Mouse (Mus musculus) MEL (cell line): ENCODE measurements around the gene Serpini2. TPM values are rescaled to one million over a fixed set of nuclear protein-coding genes. Genes with fewer than 3 reads are reported as not detected.

Experiments
- DNase-seq: peaks from one replicate; pipeline ENCODE4 v3.0.0; 2011; ENCODE audit warnings: low read depth, low spot score
- H3K27ac ChIP-seq: 2 replicates; pipeline ENCODE4 v1.5.1; 2012; ENCODE audit warnings: low read depth, mild to moderate bottlenecking, control low read depth, low read length, moderate library complexity; ENCODE audit not compliant: control insufficient read depth
- H3K27me3 ChIP-seq, 2 experiments: fragments of 150-350 bp in 1 of 2; sonication (generic) in 1 of 2; 2 replicates each; pipeline ENCODE4 v1.6.1; 2012; ENCODE audit warnings: low read length in 2 of 2, mild to moderate bottlenecking in 2 of 2, improper control_type of control experiment in 1 of 2, moderate library complexity in 1 of 2; ENCODE audit not compliant: insufficient read depth in 2 of 2, control insufficient read depth in 1 of 2
- H3K36me3 ChIP-seq, 2 experiments: 2 replicates each; pipeline ENCODE4 v1.6.1; 2012 to 2014; ENCODE audit warnings: low read length in 2 of 2, improper control_type of control experiment in 1 of 2, inconsistent platforms in 1 of 2, mild to moderate bottlenecking in 1 of 2; ENCODE audit not compliant: insufficient read depth in 2 of 2, control insufficient read depth in 1 of 2
- H3K4me1 ChIP-seq, 2 experiments: fragments of 150-350 bp in 1 of 2; sonication (generic) in 1 of 2; 2 replicates each; pipeline ENCODE4 v1.6.1; 2012; ENCODE audit warnings: low read length in 2 of 2, improper control_type of control experiment in 1 of 2, mild to moderate bottlenecking in 1 of 2; ENCODE audit not compliant: insufficient read depth in 2 of 2, control insufficient read depth in 1 of 2
- H3K4me3 ChIP-seq, 2 experiments: fragments of 150-350 bp in 1 of 2; sonication (generic) in 1 of 2; 2 replicates each; pipeline ENCODE4 v1.5.1; 2012; ENCODE audit warnings: low read depth in 2 of 2, low read length in 2 of 2, mild to moderate bottlenecking in 2 of 2, moderate library complexity in 2 of 2, control low read depth in 1 of 2, improper control_type of control experiment in 1 of 2; ENCODE audit not compliant: control insufficient read depth in 1 of 2, insufficient read depth in 1 of 2
- H3K79me2 ChIP-seq: 2 replicates; pipeline ENCODE4 v1.6.1; 2012; ENCODE audit warnings: mild to moderate bottlenecking, low read length, moderate library complexity; ENCODE audit not compliant: control insufficient read depth, poor library complexity, insufficient read depth
- H3K9ac ChIP-seq: 2 replicates; pipeline ENCODE4 v1.6.1; 2012; ENCODE audit warnings: low read depth, mild to moderate bottlenecking, control low read depth, low read length, moderate library complexity; ENCODE audit not compliant: control insufficient read depth, poor library complexity, severe bottlenecking
- H3K9me3 ChIP-seq: fragments of 150-350 bp; sonication (generic); replicated peaks from 2 replicates; pipeline ENCODE4 v1.6.1; 2012; ENCODE audit warnings: mild to moderate bottlenecking, low read length, improper control_type of control experiment, moderate library complexity; ENCODE audit not compliant: insufficient read depth
- BHLHE40 ChIP-seq: IDR thresholded peaks from 2 replicates; pipeline ENCODE4 v1.6.1; 2012; ENCODE audit warnings: low read depth, mild to moderate bottlenecking, inconsistent platforms, low read length, improper control_type of control experiment, borderline replicate concordance
- CTCF ChIP-seq, 3 experiments: IDR thresholded peaks in 2 of 3; conservative IDR thresholded peaks in 1 of 3; 2 replicates each; pipeline ENCODE4 v1.5.1; 2011 to 2012; ENCODE audit warnings: low read length in 3 of 3, low read depth in 2 of 3, mild to moderate bottlenecking in 2 of 3, improper control_type of control experiment in 1 of 3, inconsistent platforms in 1 of 3, mixed read lengths in 1 of 3, moderate library complexity in 1 of 3; ENCODE audit not compliant: control insufficient read depth in 1 of 3, insufficient read depth in 1 of 3, poor library complexity in 1 of 3, severe bottlenecking in 1 of 3
- E2F4 ChIP-seq: IDR thresholded peaks from 2 replicates; pipeline ENCODE4 v1.6.1; 2011; ENCODE audit warnings: low read depth, low read length, improper control_type of control experiment, borderline replicate concordance
- ELF1 ChIP-seq: IDR thresholded peaks from 2 replicates; pipeline ENCODE4 v1.6.1; 2014; ENCODE audit warnings: low read depth, mild to moderate bottlenecking, inconsistent platforms, low read length, improper control_type of control experiment, moderate library complexity
- EP300 ChIP-seq, 2 experiments: IDR thresholded peaks; 2 replicates each; pipeline ENCODE4 v1.6.1; 2011; ENCODE audit warnings: improper control_type of control experiment in 2 of 2, low read length in 2 of 2, low read depth in 1 of 2, mild to moderate bottlenecking in 1 of 2
- ETS1 ChIP-seq: IDR thresholded peaks from 2 replicates; pipeline ENCODE4 v1.6.1; 2012; ENCODE audit warnings: low read depth, mild to moderate bottlenecking, inconsistent platforms, low read length, improper control_type of control experiment, moderate library complexity
- GABPA ChIP-seq: IDR thresholded peaks from 2 replicates; pipeline ENCODE4 v1.6.1; 2012; ENCODE audit warnings: low read depth, mild to moderate bottlenecking, inconsistent platforms, low read length, improper control_type of control experiment, moderate library complexity
- GATA1 ChIP-seq: IDR thresholded peaks from 2 replicates; pipeline ENCODE4 v1.6.1; 2011; ENCODE audit warnings: low read depth, low read length, improper control_type of control experiment
- HCFC1 ChIP-seq: IDR thresholded peaks from 2 replicates; pipeline ENCODE4 v1.6.1; 2012; ENCODE audit warnings: low read depth, mild to moderate bottlenecking, inconsistent platforms, low read length, improper control_type of control experiment, moderate library complexity
- JUND ChIP-seq: IDR thresholded peaks from 2 replicates; pipeline ENCODE4 v1.6.1; 2011; ENCODE audit warnings: low read depth, mild to moderate bottlenecking, improper control_type of control experiment, low read length
- KAT2A ChIP-seq: conservative IDR thresholded peaks from 2 replicates; pipeline ENCODE4 v1.6.1; 2012; ENCODE audit warnings: low read depth, low read length, improper control_type of control experiment, inconsistent platforms
- MAFK ChIP-seq: IDR thresholded peaks from 2 replicates; pipeline ENCODE4 v1.6.1; 2011; ENCODE audit warnings: low read depth, mild to moderate bottlenecking, low read length, improper control_type of control experiment, borderline replicate concordance
- MAX ChIP-seq: IDR thresholded peaks from 2 replicates; pipeline ENCODE4 v1.6.1; 2011; ENCODE audit warnings: low read length, improper control_type of control experiment
- MEF2A ChIP-seq: IDR thresholded peaks from 2 replicates; pipeline ENCODE4 v1.6.1; 2014; ENCODE audit warnings: low read depth, mild to moderate bottlenecking, inconsistent platforms, low read length, improper control_type of control experiment; ENCODE audit not compliant: poor library complexity, insufficient replicate concordance, severe bottlenecking; ENCODE audit errors: extremely low read depth
- MYB ChIP-seq: IDR thresholded peaks from 2 replicates; pipeline ENCODE4 v1.6.1; 2011; ENCODE audit warnings: mild to moderate bottlenecking, low read depth, low read length, improper control_type of control experiment
- POLR2A ChIP-seq, 2 experiments: IDR thresholded peaks; 2 replicates each; pipeline ENCODE4 v1.6.1; 2011 to 2012; ENCODE audit warnings: low read length in 2 of 2, mild to moderate bottlenecking in 2 of 2, control low read depth in 1 of 2, improper control_type of control experiment in 1 of 2, low read depth in 1 of 2, moderate library complexity in 1 of 2; ENCODE audit not compliant: control insufficient read depth in 1 of 2, insufficient read depth in 1 of 2, poor library complexity in 1 of 2
- POLR2AphosphoS2 ChIP-seq: IDR thresholded peaks from 2 replicates; pipeline ENCODE4 v1.6.1; 2011; ENCODE audit warnings: low read length, improper control_type of control experiment
- POLR2AphosphoS5 ChIP-seq: IDR thresholded peaks from 2 replicates; pipeline ENCODE4 v1.6.1; 2012; ENCODE audit warnings: low read depth, borderline replicate concordance, mild to moderate bottlenecking, inconsistent platforms, low read length, moderate library complexity, mixed read lengths
- RAD21 ChIP-seq: IDR thresholded peaks from 2 replicates; pipeline ENCODE4 v1.6.1; 2011; ENCODE audit warnings: mild to moderate bottlenecking, low read depth, low read length, improper control_type of control experiment
- SMC3 ChIP-seq: IDR thresholded peaks from 2 replicates; pipeline ENCODE4 v1.6.1; 2011; ENCODE audit warnings: low read depth, low read length, improper control_type of control experiment
- TBP ChIP-seq: IDR thresholded peaks from 2 replicates; pipeline ENCODE4 v1.8.0; 2011; ENCODE audit warnings: low read depth, low read length, improper control_type of control experiment
- UBTF ChIP-seq: IDR thresholded peaks from 2 replicates; pipeline ENCODE4 v1.6.1; 2012; ENCODE audit warnings: low read depth, mild to moderate bottlenecking, inconsistent platforms, low read length, improper control_type of control experiment, moderate library complexity, borderline replicate concordance; ENCODE audit not compliant: insufficient read depth
- ZNF384 ChIP-seq: IDR thresholded peaks from 2 replicates; pipeline ENCODE4 v1.6.1; 2012; ENCODE audit warnings: low read depth, mild to moderate bottlenecking, inconsistent platforms, low read length, improper control_type of control experiment
- polyA plus RNA-seq, 2 experiments: library from polyadenylated mRNA; stranded (reverse) in 1 of 2; unstranded in 1 of 2; fragments of >175 nt in 1 of 2; fragments of >200 nt in 1 of 2; gene quantifications; 2 replicates each; pipeline versions ENCODE4 v1.2.1 to v1.2.4; 2012; ENCODE audit warnings: low replicate concordance in 2 of 2, low read depth in 1 of 2; ENCODE audit not compliant: insufficient read length in 2 of 2, insufficient read depth in 1 of 2, missing spikeins in 1 of 2
- total RNA-seq: library from RNA; depleted of rRNA; stranded (reverse); fragments of 300-350 nt; gene quantifications from 2 replicates; pipeline ENCODE4 v1.2.3, GENCODE M21; 2012

Gene Serpini2
- total and polyA plus RNA-seq, 3 experiments: not detected

GRCm38 (mm10) chr3:75297758-75298111 is 27.9 kb upstream of the Serpini2 start:
- Histone ChIP-seq H3K9ac (no peak overlapping the region), H3K4me3 (no peak overlapping the region), H3K9me3 (no peaks in the 10 kb centered on the region), H3K36me3 (no peaks in the 10 kb centered on the region), H3K27me3 (no peaks in the 10 kb centered on the region), H3K27ac (no peak overlapping the region), H3K4me1 (peaks cover 0 to 4% of the 10 kb centered on the region in 2 experiments; a peak in 2 of 4 replicates), H3K79me2 (no peaks in the 10 kb centered on the region)
- no peak for DNase-seq
- TF ChIP-seq ELF1 (no peak), SMC3 (no peak), GATA1 (no peak), POLR2AphosphoS2 (no peak), MEF2A (no peak), CTCF (IDR thresholded peaks at IDR 0.05 in 2 of 3, conservative IDR thresholded peaks at IDR 0.05 in 1 of 3; ENCODE audit: control insufficient read depth in 1 of 3, insufficient read depth in 1 of 3, low read depth in 2 of 3, low read length in 3 of 3, poor library complexity in 1 of 3, severe bottlenecking in 1 of 3) (no peak), MAX (no peak), E2F4 (no peak), TBP (no peak), GABPA (no peak), UBTF (no peak), POLR2AphosphoS5 (no peak), JUND (no peak), ZNF384 (no peak), BHLHE40 (no peak), KAT2A (no peak), RAD21 (no peak), POLR2A (IDR thresholded peaks at IDR 0.05; ENCODE audit: control insufficient read depth in 1 of 2, insufficient read depth in 1 of 2, low read depth in 1 of 2, low read length in 2 of 2, poor library complexity in 1 of 2) (no peak), MAFK (no peak)

DNA sequence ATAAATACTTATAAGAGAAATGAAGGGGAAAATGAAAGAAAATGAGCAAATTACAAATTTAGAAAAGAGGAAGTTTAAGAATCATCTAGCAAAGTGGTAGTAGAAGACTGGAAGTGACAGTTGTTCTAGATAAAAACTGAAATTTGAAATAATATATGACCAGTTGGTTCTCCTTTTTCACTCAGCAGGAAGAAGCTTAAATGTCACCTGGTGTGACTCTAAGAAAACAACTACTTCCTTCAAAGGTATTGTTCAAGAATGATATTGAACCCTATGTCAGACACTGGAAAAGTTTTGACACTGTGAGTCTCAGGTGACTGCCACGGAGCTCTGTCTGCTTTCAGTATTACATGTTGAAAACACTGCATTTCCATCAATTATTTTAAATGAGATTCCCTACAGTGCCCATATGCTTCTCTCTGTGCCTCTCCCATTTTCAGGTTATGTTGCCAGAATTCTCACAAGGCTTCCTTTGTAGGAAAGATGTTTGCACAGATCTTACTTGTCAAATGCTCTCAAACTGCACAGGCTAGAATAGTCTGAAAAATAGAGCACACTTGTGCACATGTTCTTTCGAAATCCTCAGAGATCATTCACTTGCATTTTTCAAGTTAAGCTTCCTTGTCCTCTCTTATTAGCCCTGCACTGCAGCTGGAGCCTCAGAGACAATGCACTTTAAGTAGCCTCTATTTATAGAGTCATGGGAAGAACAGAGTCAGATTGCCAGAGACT is 27.3 kb upstream of the Serpini2 start:
- no peaks in the 10 kb centered on the region for H3K9me3 ChIP-seq
- H3K4me3 ChIP-seq: peak overlapping the region in 1 of 2 experiments; percentile 44; a peak in 2 of 4 replicates
- H3K4me1 ChIP-seq: peaks cover 0 to 4% of the 10 kb centered on the region in 2 experiments; a peak in 2 of 4 replicates
- H3K9ac ChIP-seq: no peak overlapping the region; the same call in 1 of the 2 replicates
- peak overlapping the region; percentile 23; the same call in 1 of the 2 replicates for H3K27ac ChIP-seq
- no peaks in the 10 kb centered on the region for H3K27me3 ChIP-seq
- TF ChIP-seq SMC3: no peak
- peak; percentile 61 to 64; a peak in 3 of 4 replicates for TF ChIP-seq EP300 (IDR thresholded peaks at IDR 0.05; ENCODE audit: low read depth in 1 of 2, low read length in 2 of 2)
- peak; percentile 53 for TF ChIP-seq MYB
- peak; percentile 65 for TF ChIP-seq ETS1
- TF ChIP-seq GATA1: peak; percentile 16; the same call in 1 of the 2 replicates
- TF ChIP-seq MAX: no peak
- no peak for TF ChIP-seq HCFC1
- H3K79me2 ChIP-seq: no peaks in the 10 kb centered on the region
- peak; percentile 53 for DNase-seq
- H3K36me3 ChIP-seq: no peaks in the 10 kb centered on the region
